Mouse (Mus musculus) mesoderm, embryonic 11.5 days (tissue): ENCODE measurements around the gene Prox1.

ENCODE experiments used
- DNase-seq: peaks from one replicate; pipeline ENCODE4 v3.0.0-alpha.2; 2012; ENCODE audit warnings: low read depth, low spot score

Prox1 gene

GRCm38 (mm10) chr1:190173596-190173995, 3.1 kb upstream of the Prox1 start:
- DNase-seq, result no peak

DNA sequence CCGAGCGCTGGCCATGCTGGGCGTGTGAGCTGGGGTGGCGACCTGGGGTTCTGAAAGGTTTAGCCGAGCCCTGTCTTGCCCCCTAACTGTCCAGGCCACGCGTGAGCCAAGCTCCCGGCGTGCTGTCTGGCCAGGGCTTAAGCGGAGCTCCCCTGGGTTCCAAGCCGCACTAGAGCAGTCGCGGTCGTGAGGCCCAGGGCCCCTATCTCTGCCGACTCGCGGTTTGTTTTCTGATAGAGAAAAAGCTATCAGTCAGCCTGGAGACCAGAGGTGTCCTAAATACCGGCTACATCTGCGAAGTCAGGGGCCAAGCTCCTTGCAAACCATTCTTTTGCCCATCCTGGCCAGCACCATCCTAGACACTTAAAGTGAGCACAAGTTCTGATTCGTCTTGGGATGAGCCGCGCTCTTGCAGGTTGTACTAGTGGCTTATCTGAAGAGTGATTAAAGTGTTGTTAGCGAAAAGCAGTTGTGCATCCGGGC, 2.5 kb upstream of the Prox1 start:
- DNase-seq, result no peak

GRCm38 (mm10) chr1:190172311-190172978, 1.9 kb upstream of the Prox1 start:
- no peak for DNase-seq

DNA sequence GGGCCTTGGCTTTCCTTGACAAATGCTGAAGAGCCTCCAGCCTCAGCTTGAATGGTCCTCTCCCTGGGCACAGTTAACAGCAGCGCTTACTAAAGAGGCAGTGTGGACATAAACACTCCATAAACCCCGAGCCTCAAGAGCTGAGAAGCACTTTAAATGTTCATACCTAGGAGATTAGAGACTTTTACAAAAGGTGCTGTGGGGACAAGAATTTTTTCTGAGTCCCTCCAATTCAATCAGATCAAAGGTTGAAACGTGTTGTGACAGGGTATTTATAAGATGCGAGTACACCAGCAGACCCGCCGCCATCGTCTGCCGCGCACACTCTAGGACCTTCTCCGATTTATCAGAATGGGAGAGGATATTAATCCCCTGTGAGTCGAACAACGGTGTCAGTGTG, 1.2 kb upstream of the Prox1 start:
- no peak for DNase-seq

GRCm38 (mm10) chr1:190171341-190171740, 827 bp upstream of the Prox1 start:
- no peak for DNase-seq

DNA sequence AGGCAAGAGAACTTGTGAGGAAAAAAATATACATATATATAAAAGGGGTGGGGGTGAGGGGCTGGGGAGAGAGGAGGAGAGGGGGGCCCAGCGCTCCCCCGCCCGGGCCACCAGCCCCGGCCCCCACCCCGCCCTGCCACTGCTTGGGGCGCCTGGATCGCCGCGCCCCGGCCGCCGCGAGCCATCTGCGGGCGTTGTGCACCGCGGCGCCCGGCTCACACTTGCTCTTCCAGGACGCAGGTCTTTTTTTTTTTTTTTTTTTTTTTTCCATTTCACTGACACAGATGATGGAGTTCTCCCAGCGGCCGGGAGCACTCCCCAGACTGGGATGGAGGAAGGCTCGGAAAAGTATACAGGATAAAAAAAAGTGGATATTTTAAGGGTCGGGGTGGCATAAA, 304 bp upstream of the Prox1 start:
- no peak for DNase-seq

DNA sequence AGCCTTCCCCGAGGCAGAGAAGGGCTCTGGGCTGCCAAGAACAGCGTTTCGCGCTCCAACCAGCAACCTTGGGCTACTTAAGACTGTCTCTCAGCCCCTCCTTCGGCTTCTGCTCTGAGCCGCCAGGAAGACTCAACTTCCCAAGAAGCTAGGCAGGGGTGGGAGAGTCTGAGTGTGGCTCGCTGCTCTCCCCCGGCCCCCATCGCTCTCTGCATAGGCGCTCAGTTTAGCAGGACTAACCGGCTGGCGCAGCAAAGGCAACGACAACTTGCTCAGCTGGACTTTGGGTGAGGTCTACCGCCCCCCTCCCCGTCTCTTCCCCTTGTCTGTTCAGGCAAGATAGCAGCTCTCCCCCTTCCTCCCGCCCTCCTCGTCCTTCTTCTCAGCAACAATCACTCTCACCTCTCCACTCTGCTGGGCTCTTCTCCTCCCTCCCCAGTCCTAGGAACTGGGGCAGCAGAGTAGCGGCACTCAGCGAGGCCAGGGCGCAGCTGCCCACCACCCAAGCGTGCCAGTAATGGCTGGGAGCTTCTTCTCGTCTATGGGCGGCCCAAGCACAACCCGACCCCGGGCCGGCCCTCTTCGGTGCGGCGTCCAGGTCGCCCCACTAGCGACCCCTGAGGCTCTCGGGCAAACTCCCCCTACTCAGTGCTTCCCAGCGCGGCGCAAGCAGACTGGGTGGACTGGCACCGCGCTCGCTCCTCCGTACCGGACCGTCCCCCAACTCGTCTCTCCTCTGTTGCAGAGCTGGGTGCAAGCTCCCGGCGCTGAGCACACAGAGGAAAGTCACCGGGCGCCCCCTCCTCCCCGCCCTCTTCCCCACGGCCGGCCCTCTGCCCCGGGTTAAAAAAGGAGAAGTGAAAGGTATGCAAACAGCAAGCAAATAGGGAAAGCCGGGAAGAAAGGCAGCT, 1.5 kb downstream of the Prox1 start:
- DNase-seq, result no peak

- no peak for DNase-seq
Measured at GRCm38 (mm10) chr1:190168115-190168514, 2.4 kb downstream of the Prox1 start.

DNA sequence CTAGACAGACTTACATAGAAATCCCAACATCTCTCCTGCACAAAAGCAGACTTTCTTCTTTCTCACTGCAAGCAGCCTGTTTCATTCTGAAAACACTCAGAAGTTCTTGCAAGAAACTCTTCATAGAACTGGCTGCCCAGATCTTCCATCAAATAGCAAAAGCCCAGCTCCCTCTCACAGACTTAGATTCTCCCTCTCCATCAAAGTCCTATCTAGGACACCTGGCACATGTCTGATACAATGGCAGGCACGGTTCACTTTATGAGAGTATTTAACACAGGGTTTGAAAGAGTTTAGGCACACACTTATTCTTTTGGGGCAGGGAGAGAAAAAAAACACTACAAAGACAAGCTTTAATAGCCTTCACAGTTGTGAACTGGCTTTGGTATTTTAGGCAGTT, 2.9 kb downstream of the Prox1 start:
- no peak for DNase-seq

GRCm38 (mm10) chr1:190165511-190165910, 5.0 kb downstream of the Prox1 start:
- no peak for DNase-seq

DNA sequence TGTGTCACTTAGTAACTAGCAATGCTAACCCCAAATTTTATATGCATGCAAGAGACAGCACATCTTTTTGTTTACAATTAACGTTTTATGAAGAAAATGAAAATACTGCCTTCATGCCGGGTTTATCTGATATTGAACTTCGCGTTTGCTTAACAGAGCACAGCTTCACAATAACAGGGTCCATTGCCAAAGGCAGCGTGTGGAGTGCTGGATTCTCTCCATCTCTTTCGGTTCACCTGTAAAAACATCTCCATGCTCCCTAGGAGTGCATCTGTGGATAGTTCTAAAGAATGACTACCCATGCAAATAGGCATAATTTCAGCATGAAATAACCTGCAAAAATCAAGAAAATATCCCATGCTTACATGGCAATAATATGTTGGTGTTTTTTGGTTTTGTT, 7.0 kb downstream of the Prox1 start:
- DNase-seq, result no peak

- DNase-seq, result no peak
Measured at GRCm38 (mm10) chr1:190161708-190162465, 8.6 kb downstream of the Prox1 start.

DNA sequence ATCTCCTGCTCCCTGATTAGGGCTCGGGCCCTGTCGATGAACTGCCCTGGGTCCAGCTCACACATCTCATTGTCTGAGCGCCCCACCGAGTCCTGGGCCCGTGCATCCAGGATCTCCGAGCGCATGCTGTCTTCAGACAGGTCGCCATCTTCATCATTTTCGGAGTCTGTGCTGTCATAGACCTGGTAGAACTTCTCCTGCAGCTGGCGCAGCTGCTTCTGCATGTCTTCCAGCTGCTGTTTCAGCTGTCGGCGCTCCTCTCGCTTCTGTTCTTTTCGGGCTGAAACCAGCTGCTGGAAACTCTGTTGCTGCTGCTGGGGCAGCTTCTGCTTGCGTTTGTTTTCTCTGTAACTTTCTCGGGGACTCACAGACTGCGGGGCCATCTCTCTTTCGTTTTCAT, 9.2 kb downstream of the Prox1 start:
- DNase-seq, result no peak

DNA sequence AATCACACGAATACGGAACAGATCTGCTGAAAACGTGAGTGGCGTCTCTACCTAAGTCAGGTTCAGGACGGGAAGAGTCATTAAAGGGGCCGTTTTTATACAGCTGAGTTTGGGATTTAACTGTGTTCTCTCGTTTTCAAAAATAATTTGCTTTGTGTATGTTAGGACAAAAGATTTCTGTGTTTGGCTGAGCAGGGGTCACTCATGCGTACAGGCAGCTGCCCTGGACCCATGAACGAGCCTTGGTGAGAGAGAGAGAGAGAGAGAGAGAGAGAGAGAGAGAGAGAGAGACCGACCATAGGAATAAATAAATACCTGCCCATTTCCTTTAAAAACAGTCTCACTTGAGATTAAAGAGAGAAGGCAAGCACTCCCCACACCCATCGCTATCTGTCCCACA, 11.1 kb downstream of the Prox1 start:
- DNase-seq, result no peak

- no peak for DNase-seq
Measured at GRCm38 (mm10) chr1:190155751-190156150, 14.8 kb downstream of the Prox1 start.

DNA sequence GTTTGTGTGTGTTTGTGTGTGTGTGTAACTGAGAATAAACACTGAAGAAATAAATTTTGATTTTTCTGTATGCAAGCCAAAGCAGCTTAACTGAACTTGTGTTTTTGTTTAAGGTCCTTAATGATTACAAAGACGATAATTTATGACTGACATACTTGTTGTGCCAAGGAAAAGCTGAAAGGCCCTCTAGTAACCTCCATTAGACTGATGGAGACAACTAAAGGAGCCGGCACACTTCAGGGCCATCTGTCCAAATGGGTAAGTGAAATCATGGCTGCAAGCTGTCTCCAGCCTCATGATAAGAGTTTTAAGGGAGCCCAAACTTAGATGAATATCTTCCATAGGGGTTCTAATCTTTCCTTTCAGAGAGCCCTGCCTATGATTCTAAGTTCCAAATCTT, 15.5 kb downstream of the Prox1 start:
- DNase-seq, result no peak

- peak; percentile 52 for DNase-seq
Measured at GRCm38 (mm10) chr1:190154292-190154691, 16.2 kb downstream of the Prox1 start.

- DNase-seq, result no peak
Measured at GRCm38 (mm10) chr1:190152603-190153002, 17.9 kb downstream of the Prox1 start.

DNA sequence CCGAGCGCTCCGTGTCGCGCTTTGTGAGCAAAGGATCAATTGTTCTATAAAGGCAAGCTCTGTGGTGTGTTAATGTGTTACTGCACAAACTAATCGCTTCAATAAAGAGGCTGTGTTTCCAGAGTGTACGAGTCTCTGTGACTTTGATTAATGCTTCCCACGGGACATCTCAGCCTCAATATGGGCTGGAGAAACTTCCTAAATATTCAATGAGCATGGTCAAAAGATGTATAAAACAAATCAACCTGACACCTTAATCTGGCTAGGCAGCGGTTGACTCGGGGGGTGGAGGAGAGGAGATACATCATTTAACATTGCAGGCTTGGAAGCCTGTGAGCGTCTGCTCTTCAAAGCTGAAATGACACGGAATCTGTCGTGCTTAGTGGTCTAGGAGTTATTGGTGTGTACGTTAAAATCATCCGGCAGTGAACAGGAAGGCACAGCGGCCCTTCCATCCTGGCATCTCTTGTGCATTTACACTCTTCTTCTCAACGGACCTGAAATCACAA, 21.2 kb downstream of the Prox1 start:
- DNase-seq, result peak; percentile 91

GRCm38 (mm10) chr1:190148661-190149232, 21.8 kb downstream of the Prox1 start:
- DNase-seq, result no peak

DNA sequence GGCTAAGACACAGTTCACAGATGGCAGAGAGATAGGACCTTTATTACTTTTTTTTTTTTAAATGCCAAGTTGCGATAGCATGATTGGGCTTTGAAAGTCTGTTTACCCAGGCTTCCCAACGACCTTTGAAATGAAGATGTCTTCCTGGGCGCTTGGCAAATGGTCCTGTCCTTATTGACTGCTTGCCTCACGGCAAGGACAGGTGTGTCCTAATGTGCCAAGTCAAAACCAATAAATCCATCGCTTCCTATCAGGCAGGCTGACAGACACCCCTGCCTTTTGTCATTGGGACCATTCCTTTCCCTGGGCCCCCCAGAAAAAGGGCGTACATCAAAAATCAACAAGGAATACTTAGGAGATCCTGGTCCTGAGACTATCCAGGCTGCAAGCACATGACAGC, 22.7 kb downstream of the Prox1 start:
- DNase-seq, result no peak

GRCm38 (mm10) chr1:190144416-190144815, 26.1 kb downstream of the Prox1 start:
- no peak for DNase-seq
